Mouse (Mus musculus) adrenal gland (tissue): ENCODE data around the gene Umodl1.

Source experiments
- intact Hi-C: fragments of 180-260 bp; cut with DNase I; formaldehyde crosslinking; loops from one replicate; pipeline ENCODE4 v1.15.1; 2025
- microRNA-seq, 2 experiments: library from miRNA; unstranded; fragments of <30 nt; microRNA quantifications; one replicate each; pipeline ENCODE4; 2019

The Umodl1 gene

DNA sequence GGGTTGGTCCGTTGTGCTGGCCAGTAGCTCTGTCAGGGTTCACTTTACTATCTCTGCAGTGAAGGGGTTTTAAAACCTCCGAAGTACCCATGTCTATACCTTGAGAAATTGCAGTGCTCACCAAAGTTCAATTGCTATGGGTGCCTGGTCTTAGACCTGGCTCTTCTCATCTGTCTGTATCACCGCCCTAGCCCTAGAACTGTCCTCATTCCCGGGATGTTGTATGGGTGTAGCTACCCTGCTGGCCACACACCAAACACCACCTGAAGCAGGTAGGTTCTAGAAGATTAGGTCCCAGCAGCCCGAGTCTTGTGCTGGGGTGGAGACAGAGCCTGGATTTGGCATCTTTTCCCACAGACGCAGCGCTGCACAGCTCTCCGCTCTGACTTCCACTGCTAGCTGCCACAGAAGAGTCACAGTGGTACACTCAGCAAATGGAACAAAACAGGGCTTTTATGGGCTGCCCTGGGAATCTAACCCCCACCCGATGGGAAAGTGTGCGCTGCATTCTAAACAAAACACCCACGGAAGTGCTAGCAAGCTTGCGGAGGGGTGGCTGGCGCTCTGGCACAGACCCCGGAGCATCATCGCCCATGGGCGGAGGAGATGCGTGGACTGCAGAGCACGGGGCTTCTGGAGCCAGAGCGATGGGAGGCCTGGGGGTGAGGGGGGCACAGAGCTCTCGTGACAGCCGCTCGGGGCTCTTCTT lies 81.9 kb downstream of the Umodl1 start:
- intact Hi-C loops, result no loop called here

DNA sequence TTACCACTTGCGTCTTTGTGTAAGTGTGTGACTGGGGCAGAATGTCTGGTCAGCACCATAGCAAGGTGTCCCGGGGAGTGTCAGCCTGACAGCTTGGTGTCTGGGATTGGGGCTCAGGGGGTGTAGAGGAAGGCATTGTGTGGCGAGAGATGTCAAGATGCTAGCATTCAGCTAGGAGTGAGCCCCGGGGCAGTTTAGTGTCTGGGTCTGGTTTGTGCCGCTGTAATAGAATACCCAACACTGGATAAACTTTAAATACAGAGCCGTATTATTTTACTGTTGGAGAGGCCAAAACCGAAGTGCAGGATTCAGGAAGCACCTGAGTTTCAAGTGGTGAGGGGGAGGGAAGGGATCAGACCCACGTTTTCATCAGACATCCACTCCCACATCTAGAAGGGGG lies 82.9 kb downstream of the Umodl1 start:
- intact Hi-C loops, result no loop called here

DNA sequence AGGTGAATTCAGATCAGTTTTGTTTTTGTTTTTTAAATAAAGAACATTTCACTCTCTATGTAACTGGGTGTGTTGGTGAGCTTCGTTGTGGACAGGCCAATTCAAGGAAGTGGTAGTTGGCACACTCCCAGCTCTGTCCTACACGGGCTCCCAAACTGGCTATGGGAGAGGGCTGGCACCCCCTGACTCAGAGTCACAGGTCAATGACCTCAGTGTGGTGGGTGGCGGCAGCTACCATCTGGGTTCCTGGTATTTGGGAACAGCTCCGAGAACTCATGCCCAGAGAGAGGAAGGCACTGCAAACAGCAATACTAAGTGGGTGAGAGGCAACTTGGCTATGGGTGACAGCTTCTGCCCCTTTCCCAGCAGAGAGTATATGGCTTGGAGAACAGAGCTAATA lies 83.9 kb downstream of the Umodl1 start:
- intact Hi-C loops, result no loop called here

DNA sequence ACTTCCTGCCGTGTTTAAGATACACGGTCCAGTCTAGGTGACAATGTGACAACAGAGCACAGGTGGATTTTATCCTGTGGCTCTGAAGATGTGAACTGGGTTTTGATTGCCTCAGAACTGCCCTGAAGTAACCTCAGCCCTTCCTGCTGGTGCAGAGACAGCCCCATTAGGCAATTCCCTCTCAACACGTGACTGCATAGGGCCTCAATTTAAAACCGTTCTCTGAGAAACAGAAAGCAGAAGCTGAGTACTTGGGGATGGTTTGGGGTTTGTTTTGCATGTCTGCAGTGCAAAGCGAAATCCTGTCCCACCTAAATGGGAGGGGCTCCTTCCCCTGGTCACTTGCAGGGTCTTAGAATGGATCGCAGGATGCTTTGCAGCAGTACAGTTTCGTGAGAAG lies 85.2 kb downstream of the Umodl1 start:
- intact Hi-C loops, result no loop called here

DNA sequence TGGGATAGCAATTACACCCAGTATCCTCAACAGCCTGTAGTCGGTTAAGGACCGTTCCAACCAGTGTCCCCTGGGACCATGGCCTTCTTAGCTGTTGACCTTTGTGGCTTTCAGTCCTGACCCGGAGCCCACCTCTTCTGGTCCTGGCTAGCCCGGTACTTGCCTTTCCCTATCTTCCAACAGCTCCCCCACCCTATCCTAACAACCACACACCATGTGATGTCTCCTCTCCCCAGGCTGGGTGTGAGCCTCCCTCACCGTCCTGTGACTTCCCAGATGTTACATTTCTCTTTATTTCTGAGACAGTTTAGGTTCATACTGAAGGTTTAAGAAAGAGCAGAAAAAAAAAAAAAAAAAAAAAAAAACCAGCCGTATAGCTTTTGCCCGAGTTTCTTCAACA lies 86.0 kb downstream of the Umodl1 start:
- intact Hi-C loops, result no loop called here

DNA sequence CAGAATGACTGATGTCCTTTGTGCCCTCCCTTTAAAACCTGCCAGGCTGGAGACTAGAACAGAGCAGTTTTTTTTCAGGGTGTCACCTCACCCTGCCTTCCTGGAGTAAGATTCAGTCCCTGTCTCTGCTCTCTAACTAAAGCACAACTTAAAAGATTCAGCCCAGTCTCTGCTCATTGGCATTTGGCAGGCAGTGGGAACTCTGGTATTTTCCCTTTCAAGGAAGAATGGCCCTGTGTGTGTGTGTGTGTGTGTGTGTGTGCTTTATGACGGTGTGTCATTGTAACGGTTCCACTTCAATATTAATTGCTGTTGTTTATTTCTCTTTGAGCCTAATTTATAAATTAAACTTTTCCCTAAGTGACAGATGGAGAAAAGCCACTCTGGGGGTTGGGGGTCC lies 88.3 kb downstream of the Umodl1 start:
- intact Hi-C loops, result no loop called here

DNA sequence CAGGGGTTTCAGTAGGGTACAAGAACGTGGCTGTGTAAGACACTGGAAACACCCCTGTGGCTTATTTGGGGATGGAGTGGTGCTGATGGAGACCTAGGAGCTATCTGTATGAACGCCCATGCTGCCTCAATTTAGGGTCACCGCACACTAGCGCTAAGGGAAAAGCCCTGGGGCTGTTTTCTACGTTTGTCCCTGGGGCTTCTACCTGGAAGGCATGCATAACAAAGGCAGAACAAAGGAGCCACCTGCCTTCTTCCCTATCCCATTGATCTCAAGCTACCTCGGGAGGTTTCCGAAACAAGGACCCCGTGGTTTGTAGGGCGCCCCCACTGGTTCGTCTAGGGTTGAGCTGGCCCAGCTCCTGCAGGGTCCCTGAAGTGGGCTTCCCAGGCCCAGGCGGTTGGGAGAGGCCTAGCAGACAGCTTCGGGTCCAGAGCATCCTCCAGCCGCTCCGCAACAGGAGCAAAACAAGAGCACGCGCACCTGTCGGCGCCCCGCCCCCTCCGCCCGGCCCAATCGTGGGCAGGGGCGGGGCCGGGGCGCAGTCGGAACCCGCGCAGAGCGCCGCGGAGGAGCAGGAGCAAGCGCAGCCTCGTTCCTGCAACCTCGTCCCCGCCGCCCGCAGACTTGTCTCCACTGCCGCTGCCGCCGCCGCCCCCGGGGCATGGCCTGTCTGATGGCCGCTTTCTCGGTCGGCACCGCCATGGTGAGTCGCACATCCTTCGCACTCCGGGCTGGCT lies 102.9 kb downstream of the Umodl1 start, which contains the start of gene Abcg1:
Abcg1 (plus strand) TSS at position 525 of the 740 bp plus-strand sequence.
- intact Hi-C loops, result no loop called here

DNA sequence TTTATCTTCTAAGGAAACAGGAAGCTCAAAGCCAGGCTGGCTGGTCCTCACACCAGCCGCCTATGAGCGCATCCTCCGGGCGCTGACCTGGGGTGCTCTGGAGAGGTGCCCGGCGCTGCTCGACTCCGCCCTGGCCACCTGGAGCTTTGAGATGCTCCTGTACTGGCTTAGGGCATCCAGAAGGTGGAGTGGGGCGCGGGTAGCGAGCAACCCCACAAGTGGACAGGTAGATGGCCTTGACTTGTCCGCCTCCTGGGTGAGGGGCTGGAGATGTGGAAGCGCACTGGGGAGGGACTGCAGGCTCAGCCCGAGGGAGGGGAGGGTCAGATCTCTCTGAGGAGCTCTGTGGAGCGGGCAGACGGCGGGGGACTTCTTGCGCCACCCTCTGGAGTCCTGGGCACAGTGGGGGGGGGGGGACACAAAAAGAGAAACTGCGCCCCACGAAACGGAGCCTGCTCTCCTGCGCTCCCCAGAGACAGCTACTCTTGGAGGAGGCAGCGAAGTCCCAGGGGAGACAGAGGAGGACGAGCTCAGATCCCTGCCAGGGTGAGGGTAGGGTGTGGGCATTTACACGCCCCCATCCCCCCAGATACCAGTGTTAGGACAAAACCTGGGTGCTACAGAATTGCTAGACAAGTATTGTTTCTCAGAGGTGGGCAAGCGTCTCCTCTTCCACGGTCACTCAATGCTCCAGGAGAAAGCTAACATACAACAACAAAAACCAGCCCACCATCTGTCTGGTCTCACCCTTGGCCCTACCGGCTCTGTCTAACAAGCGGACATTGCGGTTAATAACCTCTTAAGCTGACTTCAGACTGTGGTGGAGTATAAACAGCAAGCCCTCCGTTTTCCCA lies 103.7 kb downstream of the Umodl1 start:
- intact Hi-C loops, result no loop called here

DNA sequence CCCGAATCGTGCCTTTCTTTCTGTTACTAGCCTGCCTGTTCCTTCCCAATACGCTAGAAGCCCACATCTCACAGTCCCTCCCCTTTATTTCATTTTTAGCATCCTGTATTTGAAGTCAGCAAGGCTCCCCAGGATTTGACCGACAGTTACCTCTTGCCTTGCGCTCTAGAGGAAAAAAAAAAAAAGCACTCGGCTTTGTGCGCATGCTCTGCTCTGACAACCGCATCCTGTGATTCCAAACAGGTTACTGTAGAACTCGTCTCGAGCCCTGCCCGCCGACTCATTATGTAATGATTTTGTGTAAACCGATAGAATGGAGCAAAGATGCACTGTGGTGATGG lies 104.3 kb downstream of the Umodl1 start:
- intact Hi-C loops, result no loop called here

DNA sequence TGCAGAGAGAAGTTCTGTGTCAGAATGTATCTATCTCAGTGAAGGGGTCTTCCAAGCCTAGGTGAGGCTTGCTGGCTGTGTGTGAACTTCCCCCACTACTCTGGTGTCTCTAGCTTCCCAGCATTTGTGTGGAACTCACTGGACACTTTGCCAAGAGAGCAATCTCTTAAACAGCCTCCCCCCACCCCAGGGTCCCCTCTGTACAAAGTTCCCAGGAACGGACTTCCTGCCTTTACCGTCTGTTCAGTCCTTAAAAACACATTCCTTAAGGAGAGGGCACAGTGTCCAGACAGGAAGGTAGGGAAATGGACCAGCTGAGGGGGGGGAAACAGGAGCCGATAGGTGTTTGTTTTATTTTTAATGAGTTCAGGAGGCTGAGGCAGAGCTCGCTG lies 105.8 kb downstream of the Umodl1 start:
- intact Hi-C loops, result loop anchor here (5.0 kb wide), 1 partner anchor 43 kb away; no protein-coding TSS in a partner anchor

Small RNAs within 50 kb of the gene (microRNA-seq; reads per million reads assigned to microRNA genes)
- 0 reads per million in 2 experiments for gene Gm24026
